Mouse (Mus musculus): ENCODE data around the gene Cts7.

Gene Cts7

GRCm38 (mm10) chr13:61358097-61358496 is at the start of gene Cts7:
TSS of gene Cts7 (minus strand) at chr13:61358197.
- DNase-seq: no peak

Data from lung, postnatal 14 days (tissue).